Mouse (Mus musculus) cerebellum, adult 2 months (tissue): ENCODE measurements at regions not wholly inside any gene's neighbourhood (a gene's known extent, or its start where the extent isn't known, plus 50 kb on each side); places are given as distances from the start of the nearest gene placed in this dataset.

Experiments used
- DNase-seq, 2 experiments: peaks; one replicate each; pipeline ENCODE4 v3.0.0; 2021
- H3K27ac ChIP-seq: fragments of 200-500 bp; 2 replicates; pipeline ENCODE4 v1.5.1; 2012; ENCODE audit warnings: low read length, control low read depth, inconsistent platforms; ENCODE audit not compliant: insufficient read depth
- H3K27me3 ChIP-seq: fragments of 200-500 bp; 2 replicates; pipeline ENCODE4 v1.6.1; 2012; ENCODE audit warnings: inconsistent platforms, mild to moderate bottlenecking, low read length, moderate library complexity; ENCODE audit not compliant: control insufficient read depth, insufficient read depth
- H3K4me1 ChIP-seq: fragments of 200-500 bp; 2 replicates; pipeline ENCODE4 v1.6.1; 2011; ENCODE audit warnings: low read length; ENCODE audit not compliant: control insufficient read depth, insufficient read depth
- H3K4me3 ChIP-seq: fragments of 200-500 bp; replicated peaks from 2 replicates; pipeline ENCODE3; 2011; ENCODE audit warnings: mild to moderate bottlenecking, low read depth, low read length, control low read depth; ENCODE audit not compliant: insufficient read depth
- CTCF ChIP-seq: fragments of 200-500 bp; IDR thresholded peaks from 2 replicates; pipeline ENCODE4 v1.5.1; 2011; ENCODE audit warnings: low read depth, mild to moderate bottlenecking, control low read depth, low read length, moderate library complexity, borderline replicate concordance; ENCODE audit not compliant: insufficient read depth
- POLR2A ChIP-seq: fragments of 200-500 bp; IDR thresholded peaks from 2 replicates; pipeline ENCODE4 v1.6.1; 2011; ENCODE audit warnings: low read length, control low read depth, borderline replicate concordance; ENCODE audit not compliant: insufficient read depth
- WGBS: fragments of 180-500 bp; shearing (Covaris S2); methylation state at CpG from one replicate; pipeline ENCODE4 v1.1.7; 2018; 5-methylcytosine and 5-hydroxymethylcytosine counted together

GRCm38 (mm10) chr5:28838141-28838925 lies 357.5 kb upstream of the Rnf32 start:
- TF ChIP-seq CTCF (no peak), POLR2A (no peak)
- no peak overlapping the region for H3K27ac ChIP-seq
- WGBS = 12% methylated on average over 12 of the region's 12 CpGs

GRCm38 (mm10) chr5:28819091-28819490 lies 352.0 kb upstream of the Shh start:
- Histone ChIP-seq H3K4me3 (no peak overlapping the region), H3K27me3 (no peaks in the 10 kb centered on the region), H3K27ac (no peak overlapping the region), H3K4me1 (no peaks in the 10 kb centered on the region)
- DNase-seq = no peak
- WGBS = 88% methylated on average over 5 of the region's 5 CpGs
- TF ChIP-seq CTCF = no peak
- no peak for TF ChIP-seq POLR2A

More at GRCm38 (mm10) chr5:28838141-28838925, 357.5 kb upstream of the Rnf32 start:
- Histone ChIP-seq H3K4me1 (peaks cover 6% of the 10 kb centered on the region; the same call in 1 of the 2 replicates), H3K4me3 (no peak overlapping the region), H3K27me3 (no peaks in the 10 kb centered on the region)
- DNase-seq = peak; percentile 15 to 56

GRCm38 (mm10) chr5:28807950-28808349 lies 340.9 kb upstream of the Shh start:
- TF ChIP-seq CTCF (no peak), POLR2A (no peak)
- WGBS = 66% methylated on average over 5 of the region's 5 CpGs
- no peak for DNase-seq
- H3K27me3 ChIP-seq = no peaks in the 10 kb centered on the region
- no peak overlapping the region for H3K4me3 ChIP-seq
- H3K27ac ChIP-seq = no peak overlapping the region
- H3K4me1 ChIP-seq = no peaks in the 10 kb centered on the region

- TF ChIP-seq CTCF (no peak), POLR2A (no peak)
- no peaks in the 10 kb centered on the region for H3K27me3 ChIP-seq
- WGBS = 94% methylated on average over 2 of the region's 2 CpGs
These were observed 332.4 kb upstream of the Shh start for GRCm38 (mm10) chr5:28799464-28799863.

GRCm38 (mm10) chr5:28798361-28798760 lies 331.3 kb upstream of the Shh start:
- H3K4me3 ChIP-seq = no peak overlapping the region
- no peak overlapping the region for H3K27ac ChIP-seq
- WGBS = 91% methylated on average over 1 of the region's 1 CpGs
- DNase-seq = no peak
- H3K4me1 ChIP-seq = no peaks in the 10 kb centered on the region
- H3K27me3 ChIP-seq = no peaks in the 10 kb centered on the region
- TF ChIP-seq CTCF (no peak), POLR2A (no peak)

More at GRCm38 (mm10) chr5:28799464-28799863, 332.4 kb upstream of the Shh start:
- no peak overlapping the region for H3K27ac ChIP-seq
- DNase-seq = no peak
- no peaks in the 10 kb centered on the region for H3K4me1 ChIP-seq
- H3K4me3 ChIP-seq = no peak overlapping the region

GRCm38 (mm10) chr5:28795130-28795758 lies 328.2 kb upstream of the Shh start:
- H3K4me3 ChIP-seq = no peak overlapping the region
- WGBS = 98% methylated on average over 6 of the region's 6 CpGs
- no peaks in the 10 kb centered on the region for H3K4me1 ChIP-seq
- TF ChIP-seq CTCF = no peak
- TF ChIP-seq POLR2A = no peak
- DNase-seq = no peak
- H3K27me3 ChIP-seq = no peaks in the 10 kb centered on the region
- no peak overlapping the region for H3K27ac ChIP-seq

GRCm38 (mm10) chr5:28793781-28794180 lies 326.7 kb upstream of the Shh start:
- H3K4me1 ChIP-seq = no peaks in the 10 kb centered on the region
- DNase-seq = no peak
- no peak overlapping the region for H3K27ac ChIP-seq
- TF ChIP-seq CTCF (no peak), POLR2A (no peak)
- no peaks in the 10 kb centered on the region for H3K27me3 ChIP-seq
- no peak overlapping the region for H3K4me3 ChIP-seq
- WGBS = 95% methylated on average over 2 of the region's 2 CpGs
